Comparison of ENCODE assay signal across 20 mouse cellular contexts in genomic region chr3:29980531-29980930, GRCm38 (mm10).
DNase-seq lines count a peak whose midpoint lies in the region; TF ChIP-seq lines count a peak whose summit lies in the region.
"Had no signal": no experiment of that assay in that cellular context is flagged by ENCODE, and none has a peak within 500 bp of the region (broad histone marks: within the 10 kb centered on the region; RNA-seq: fewer than 3 reads in every experiment).

No protein-coding gene starts in this region.

- peaks cover 52% of the 10 kb centered on the region for H3K36me3 ChIP-seq in heart, adult 2 months (ENCODE audit: control insufficient read depth, insufficient read depth, low read length)
- H3K36me3 ChIP-seq: embryonic facial prominence, embryonic 12.5 days; forebrain, embryonic 12.5 days; G1E; intestine, embryonic 15.5 days had no signal

- WGBS in heart, adult 2 months, result 68% methylated on average over 9 of the region's 9 CpGs

- H3K27me3 ChIP-seq in heart, adult 2 months (ENCODE audit: control insufficient read depth, insufficient read depth, low read length), result no peaks in the 10 kb centered on the region
- H3K27me3 ChIP-seq: embryonic facial prominence, embryonic 12.5 days; forebrain, embryonic 12.5 days; heart, embryonic 13.5 days; intestine, embryonic 15.5 days had no signal

- peak overlapping the region; percentile 64 for H3K27ac ChIP-seq in heart, adult 2 months
- H3K27ac ChIP-seq in brown adipose tissue, adult 24 weeks (replicated peaks; ENCODE audit: low read depth, low read length), result peak overlapping the region; percentile 80
- H3K27ac ChIP-seq: embryonic facial prominence, embryonic 12.5 days; forebrain, embryonic 12.5 days; heart, embryonic 13.5 days; hindbrain, embryonic 10.5 days; hindbrain, embryonic 14.5 days; intestine, embryonic 15.5 days had no signal

- no peak for TF ChIP-seq EP300 in heart, adult 2 months (IDR thresholded peaks at IDR 0.05; ENCODE audit: insufficient read depth, low read depth, low read length)

- no peaks in the 10 kb centered on the region for H3K79me2 ChIP-seq in heart, adult 2 months (replicated peaks; ENCODE audit: control insufficient read depth, insufficient read depth, low read length)

- H3K4me1 ChIP-seq in heart, adult 2 months (ENCODE audit: control insufficient read depth, insufficient read depth, low read length), result peaks cover 8% of the 10 kb centered on the region
- H3K4me1 ChIP-seq in brown adipose tissue, adult 24 weeks (ENCODE audit: control insufficient read depth, insufficient read depth, insufficient read length, low read length), result peaks cover 8% of the 10 kb centered on the region; the same call in 1 of the 2 replicates
- H3K4me1 ChIP-seq: embryonic facial prominence, embryonic 12.5 days; forebrain, embryonic 12.5 days; hindbrain, embryonic 10.5 days; intestine, embryonic 15.5 days had no signal

- H3K4me3 ChIP-seq in heart, adult 2 months, result no peak overlapping the region
- no peak overlapping the region for H3K4me3 ChIP-seq in brown adipose tissue, adult 24 weeks (ENCODE audit: insufficient read depth, low read depth, low read length)
- H3K4me3 ChIP-seq: embryonic facial prominence, embryonic 12.5 days; forebrain, embryonic 12.5 days; heart, embryonic 13.5 days; hindbrain, embryonic 10.5 days; intestine, embryonic 15.5 days had no signal

- no peak for TF ChIP-seq CTCF in heart, adult 2 months (IDR thresholded peaks at IDR 0.05)

- no peak overlapping the region for H3K9ac ChIP-seq in heart, adult 2 months (ENCODE audit: low read depth, low read length)
- H3K9ac ChIP-seq: embryonic facial prominence, embryonic 12.5 days; forebrain, embryonic 12.5 days; heart, embryonic 13.5 days; hindbrain, embryonic 14.5 days; intestine, embryonic 15.5 days had no signal

- DNase-seq in cerebellum, adult 11-12 months, result peak; percentile 5
- DNase-seq in cerebellum, adult 11 months, result no peak
- no peak for DNase-seq in heart, adult 2 months
- DNase-seq in heart, postnatal 36 days, result no peak
- DNase-seq in cerebellum, postnatal 14 days, result peak; percentile 45 to 66
- no peak for DNase-seq in thymus, postnatal 36 days
- no peak for DNase-seq in kidney, adult 18-20 months
- DNase-seq: adrenal gland, postnatal 10 days; B cell, adult 2 months; gastrocnemius, postnatal 25 days; heart, postnatal 10 days; kidney, adult 8-10 months had no signal

- TF ChIP-seq POLR2A in heart, adult 2 months (IDR thresholded peaks at IDR 0.05; ENCODE audit: insufficient read depth, low read depth, low read length), result no peak

- intact Hi-C loops in heart, adult 2 months (cut with DNase I), result no loop called here
- intact Hi-C loops in heart, postnatal 36 days (cut with DNase I), result loop anchor here (2.0 kb wide), 1 partner anchor 30 kb away; no protein-coding TSS in a partner anchor

Comparison
In these comparisons a context has a peak if more than half of its experiments do, and no peak if none do; other contexts are left out.
1. DNase-seq: peak in cerebellum, adult 11-12 months (single experiment) and cerebellum, postnatal 14 days (2 of 2); none in cerebellum, adult 11 months (single experiment), heart, adult 2 months (0 of 2), heart, postnatal 36 days (0 of 2), thymus, postnatal 36 days (0 of 2) and kidney, adult 18-20 months (single experiment).